Mouse (Mus musculus): ENCODE data around the gene Rbks. TPM values are rescaled to one million over a fixed set of nuclear protein-coding genes. Genes with fewer than 3 reads are reported as not detected.

The Rbks gene
- total and polyA plus RNA-seq, 3 experiments = 8.3 to 22.0 (median 15.7) TPM

GRCm38 (mm10) chr5:31598579-31598978 is 98.8 kb downstream of the Rbks start:
- Histone ChIP-seq H3K4me1 (ENCODE audit: insufficient read depth, low read depth, low read length) (peaks cover 47% of the 10 kb centered on the region), H3K4me3 (ENCODE audit: low read depth, low read length) (no peak overlapping the region), H3K27me3 (ENCODE audit: insufficient read depth, low read length) (no peaks in the 10 kb centered on the region; the same call in 1 of the 2 replicates), H3K36me3 (replicated peaks) (peaks cover 20% of the 10 kb centered on the region), H3K9me3 (replicated peaks) (no peaks in the 10 kb centered on the region)
- DNase-seq (ENCODE audit: low spot score) (no peak), ATAC-seq (ENCODE audit: extremely low read depth, insufficient number of reproducible peaks, low FRiP score, poor library complexity, severe bottlenecking) (no peak)
- TF ChIP-seq GATA1 (IDR thresholded peaks at IDR 0.05; ENCODE audit: borderline replicate concordance, low read length) (no peak), CTCF (IDR thresholded peaks at IDR 0.05; ENCODE audit: low read depth, low read length) (no peak), TAL1 (conservative IDR thresholded peaks at IDR 0.05; ENCODE audit: low read depth, low read length) (no peak), POLR2AphosphoS5 (IDR thresholded peaks at IDR 0.05; ENCODE audit: insufficient replicate concordance, low read depth, low read length) (no peak), GATA2 (IDR thresholded peaks at IDR 0.05; ENCODE audit: borderline replicate concordance, low read depth, low read length) (no peak)

- ATAC-seq (ENCODE audit: extremely low read depth, insufficient number of reproducible peaks, low FRiP score, poor library complexity, severe bottlenecking) (no peak), DNase-seq (ENCODE audit: low spot score) (no peak)
- H3K36me3 ChIP-seq (replicated peaks) = peaks cover 20% of the 10 kb centered on the region
- no peaks in the 10 kb centered on the region; the same call in 1 of the 2 replicates for H3K27me3 ChIP-seq (ENCODE audit: insufficient read depth, low read length)
- TF ChIP-seq CTCF (IDR thresholded peaks at IDR 0.05; ENCODE audit: low read depth, low read length) (no peak), TAL1 (conservative IDR thresholded peaks at IDR 0.05; ENCODE audit: low read depth, low read length) (no peak), GATA2 (IDR thresholded peaks at IDR 0.05; ENCODE audit: borderline replicate concordance, low read depth, low read length) (no peak), POLR2AphosphoS5 (IDR thresholded peaks at IDR 0.05; ENCODE audit: insufficient replicate concordance, low read depth, low read length) (no peak), GATA1 (IDR thresholded peaks at IDR 0.05; ENCODE audit: borderline replicate concordance, low read length) (no peak)
- no peaks in the 10 kb centered on the region for H3K9me3 ChIP-seq (replicated peaks)
- peaks cover 47% of the 10 kb centered on the region for H3K4me1 ChIP-seq (ENCODE audit: insufficient read depth, low read depth, low read length)
- H3K4me3 ChIP-seq (ENCODE audit: low read depth, low read length) = no peak overlapping the region
Measured at GRCm38 (mm10) chr5:31598121-31598520, 99.3 kb downstream of the Rbks start.

- TF ChIP-seq GATA1 (IDR thresholded peaks at IDR 0.05; ENCODE audit: borderline replicate concordance, low read length) (no peak), TAL1 (conservative IDR thresholded peaks at IDR 0.05; ENCODE audit: low read depth, low read length) (no peak), GATA2 (IDR thresholded peaks at IDR 0.05; ENCODE audit: borderline replicate concordance, low read depth, low read length) (no peak), POLR2AphosphoS5 (IDR thresholded peaks at IDR 0.05; ENCODE audit: insufficient replicate concordance, low read depth, low read length) (no peak), CTCF (IDR thresholded peaks at IDR 0.05; ENCODE audit: low read depth, low read length) (no peak)
- peaks cover 20% of the 10 kb centered on the region for H3K36me3 ChIP-seq (replicated peaks)
- H3K27me3 ChIP-seq (ENCODE audit: insufficient read depth, low read length) = no peaks in the 10 kb centered on the region; the same call in 1 of the 2 replicates
- H3K4me3 ChIP-seq (ENCODE audit: low read depth, low read length) = peak overlapping the region; percentile 69; the same call in 1 of the 2 replicates
- ATAC-seq (ENCODE audit: extremely low read depth, insufficient number of reproducible peaks, low FRiP score, poor library complexity, severe bottlenecking) (no peak), DNase-seq (ENCODE audit: low spot score) (no peak)
- H3K4me1 ChIP-seq (ENCODE audit: insufficient read depth, low read depth, low read length) = peaks cover 43% of the 10 kb centered on the region
- H3K9me3 ChIP-seq (replicated peaks) = no peaks in the 10 kb centered on the region
Measured at GRCm38 (mm10) chr5:31597430-31597944, 99.9 kb downstream of the Rbks start.

GRCm38 (mm10) chr5:31596481-31597429 is 100.7 kb downstream of the Rbks start, which contains the start of gene Mrpl33:
Gene Mrpl33, plus strand, starts transcription at chr5:31596935.
- H3K36me3 ChIP-seq (replicated peaks) = peaks cover 20% of the 10 kb centered on the region
- H3K27me3 ChIP-seq (ENCODE audit: insufficient read depth, low read length) = no peaks in the 10 kb centered on the region; the same call in 1 of the 2 replicates
- DNase-seq (ENCODE audit: low spot score) = peak; percentile 75
- peak; percentile 34; the same call in 1 of the 2 replicates for ATAC-seq (ENCODE audit: extremely low read depth, insufficient number of reproducible peaks, low FRiP score, poor library complexity, severe bottlenecking)
- peaks cover 36% of the 10 kb centered on the region for H3K4me1 ChIP-seq (ENCODE audit: insufficient read depth, low read depth, low read length)
- H3K4me3 ChIP-seq (ENCODE audit: low read depth, low read length) = peak within 1 kb of the TSS; percentile 69
- TF ChIP-seq TAL1 (conservative IDR thresholded peaks at IDR 0.05; ENCODE audit: low read depth, low read length) (no peak), POLR2AphosphoS5 (IDR thresholded peaks at IDR 0.05; ENCODE audit: insufficient replicate concordance, low read depth, low read length) (no peak), CTCF (IDR thresholded peaks at IDR 0.05; ENCODE audit: low read depth, low read length) (no peak), GATA1 (IDR thresholded peaks at IDR 0.05; ENCODE audit: borderline replicate concordance, low read length) (no peak), GATA2 (IDR thresholded peaks at IDR 0.05; ENCODE audit: borderline replicate concordance, low read depth, low read length) (no peak)
- no peaks in the 10 kb centered on the region for H3K9me3 ChIP-seq (replicated peaks)

GRCm38 (mm10) chr5:31595868-31596267 is 101.6 kb downstream of the Rbks start:
- H3K4me3 ChIP-seq (ENCODE audit: low read depth, low read length) = peak overlapping the region; percentile 69; the same call in 1 of the 2 replicates
- ATAC-seq (ENCODE audit: extremely low read depth, insufficient number of reproducible peaks, low FRiP score, poor library complexity, severe bottlenecking) = no peak

More at GRCm38 (mm10) chr5:31595868-31596267, 101.6 kb downstream of the Rbks start:
- TF ChIP-seq GATA1 (IDR thresholded peaks at IDR 0.05; ENCODE audit: borderline replicate concordance, low read length) = no peak
- no peak for TF ChIP-seq GATA2 (IDR thresholded peaks at IDR 0.05; ENCODE audit: borderline replicate concordance, low read depth, low read length)
- TF ChIP-seq CTCF (IDR thresholded peaks at IDR 0.05; ENCODE audit: low read depth, low read length) = no peak
- TF ChIP-seq POLR2AphosphoS5 (IDR thresholded peaks at IDR 0.05; ENCODE audit: insufficient replicate concordance, low read depth, low read length) = no peak
- TF ChIP-seq TAL1 (conservative IDR thresholded peaks at IDR 0.05; ENCODE audit: low read depth, low read length) = no peak
- Histone ChIP-seq H3K4me1 (ENCODE audit: insufficient read depth, low read depth, low read length) (peaks cover 29% of the 10 kb centered on the region), H3K27me3 (ENCODE audit: insufficient read depth, low read length) (no peaks in the 10 kb centered on the region; the same call in 1 of the 2 replicates), H3K9me3 (replicated peaks) (no peaks in the 10 kb centered on the region), H3K36me3 (replicated peaks) (peaks cover 17% of the 10 kb centered on the region)
- no peak for DNase-seq (ENCODE audit: low spot score)

Measured in G1E (cell line).